Mouse (Mus musculus): ENCODE data around the gene Polr2c. TPM values are rescaled to one million over a fixed set of nuclear protein-coding genes. Genes with fewer than 3 reads are reported as not detected.
"Not testable (repeated sequence)": the region's sequence is repeated elsewhere in the genome, so short reads cannot be mapped to it uniquely, and the experiment has no call there.

Polr2c gene
- polyA plus RNA-seq, 1 experiment from 2014 or later: 118 TPM

DNA sequence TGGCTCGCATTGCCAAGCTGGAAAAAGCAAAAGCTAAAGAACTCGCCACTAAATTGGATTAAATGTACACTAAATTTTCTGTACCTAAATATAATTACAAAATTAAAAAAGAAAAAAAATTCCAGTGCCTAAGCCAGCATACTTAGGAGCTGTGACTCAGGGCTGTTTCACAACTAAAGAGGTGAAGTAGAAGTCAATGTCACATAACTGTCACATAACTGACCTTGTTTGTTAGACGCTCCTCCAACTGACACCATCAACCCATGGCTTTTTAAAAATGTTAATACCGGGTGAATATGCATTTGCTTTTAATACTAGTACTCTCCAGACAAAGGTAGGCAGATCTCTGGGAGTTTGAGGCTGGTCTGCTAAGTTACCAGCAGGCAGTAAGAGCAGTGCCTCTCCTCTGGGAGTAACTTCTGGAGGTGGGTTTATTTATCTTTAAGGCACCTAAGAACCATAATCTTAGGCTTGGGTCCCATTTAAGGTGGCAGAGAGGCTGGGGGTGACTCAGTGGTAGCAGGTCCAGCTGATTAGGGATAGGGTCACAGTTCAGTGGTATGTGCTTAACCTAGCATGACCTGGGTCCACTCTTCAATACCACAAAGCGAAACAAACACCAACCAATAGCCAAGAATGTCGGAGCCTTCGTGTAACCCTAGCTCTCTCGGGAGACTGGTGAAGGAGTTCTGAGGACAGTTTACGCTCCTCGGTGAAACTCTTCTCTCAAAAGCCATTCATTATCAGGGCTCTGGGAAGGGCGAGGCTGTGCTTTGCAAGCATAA, 20.6 kb upstream of the Polr2c start:
- 77% methylated on average over 11 of the region's 11 CpGs for WGBS
- H3K9me3 ChIP-seq (ENCODE audit: control insufficient read depth, low read length): no peaks in the 10 kb centered on the region
- no peak overlapping the region; the same call in 1 of the 2 replicates for H3K4me3 ChIP-seq (ENCODE audit: low read depth, low read length)
- H3K9ac ChIP-seq (replicated peaks; ENCODE audit: low read depth, low read length): peak overlapping the region; percentile 90; the same call in 1 of the 2 replicates
- H3K4me1 ChIP-seq (ENCODE audit: control insufficient read depth, insufficient read depth, low read length): peaks cover 9% of the 10 kb centered on the region
- no peak for ATAC-seq (ENCODE audit: low read depth)
- no peak overlapping the region for H3K27ac ChIP-seq (ENCODE audit: low read depth, low read length)
- H3K27me3 ChIP-seq (ENCODE audit: control insufficient read depth, insufficient read depth, low read length): no peaks in the 10 kb centered on the region
- no peaks in the 10 kb centered on the region; the same call in 1 of the 2 replicates for H3K36me3 ChIP-seq (ENCODE audit: control insufficient read depth, insufficient read depth, low read length)
- peak overlapping the region; percentile 79 for H3K4me2 ChIP-seq (ENCODE audit: low read depth, low read length)

- peak within 1 kb of the TSS; percentile 93 for H3K4me3 ChIP-seq (ENCODE audit: low read depth, low read length)
- peak within 1 kb of the TSS; percentile 94 for H3K27ac ChIP-seq (ENCODE audit: low read depth, low read length)
- H3K4me1 ChIP-seq (ENCODE audit: control insufficient read depth, insufficient read depth, low read length): peaks cover 9% of the 10 kb centered on the region
- H3K9ac ChIP-seq (replicated peaks; ENCODE audit: low read depth, low read length): peak within 1 kb of the TSS; percentile 90
- no peaks in the 10 kb centered on the region for H3K27me3 ChIP-seq (ENCODE audit: control insufficient read depth, insufficient read depth, low read length)
- ATAC-seq (ENCODE audit: low read depth): peak; percentile 98
- H3K4me2 ChIP-seq (ENCODE audit: low read depth, low read length): peak within 1 kb of the TSS; percentile 79
- no peaks in the 10 kb centered on the region for H3K36me3 ChIP-seq (ENCODE audit: control insufficient read depth, insufficient read depth, low read length)
- no peaks in the 10 kb centered on the region for H3K9me3 ChIP-seq (ENCODE audit: control insufficient read depth, low read length)
- under 1% methylated on average over 81 of the region's 82 CpGs for WGBS
These were observed 19.3 kb upstream of the Polr2c start, which contains the start of the genes Coq9 and Ciapin1 for GRCm38 (mm10) chr8:94837662-94838574. Coq9 (plus strand) TSS chr8:94838321. Ciapin1 (minus strand) TSS chr8:94838358.

- Histone ChIP-seq H3K4me2 (ENCODE audit: low read depth, low read length) (peak overlapping the region; percentile 49), H3K27me3 (ENCODE audit: control insufficient read depth, insufficient read depth, low read length) (no peaks in the 10 kb centered on the region), H3K27ac (ENCODE audit: low read depth, low read length) (peak overlapping the region; percentile 94), H3K9ac (replicated peaks; ENCODE audit: low read depth, low read length) (peak overlapping the region; percentile 90), H3K9me3 (ENCODE audit: control insufficient read depth, low read length) (no peaks in the 10 kb centered on the region), H3K4me1 (ENCODE audit: control insufficient read depth, insufficient read depth, low read length) (peaks cover 9% of the 10 kb centered on the region), H3K36me3 (ENCODE audit: control insufficient read depth, insufficient read depth, low read length) (no peaks in the 10 kb centered on the region; the same call in 1 of the 2 replicates), H3K4me3 (ENCODE audit: low read depth, low read length) (peak overlapping the region; percentile 93)
- WGBS: 0% methylated on average over 24 of the region's 24 CpGs
- peak; percentile 64 for ATAC-seq (ENCODE audit: low read depth)
These were observed 18.6 kb upstream of the Polr2c start for GRCm38 (mm10) chr8:94838600-94838999.

- no peak for ATAC-seq (ENCODE audit: low read depth)
- WGBS: 55% methylated on average over 2 of the region's 2 CpGs
- Histone ChIP-seq H3K36me3 (ENCODE audit: control insufficient read depth, insufficient read depth, low read length) (peaks cover 10% of the 10 kb centered on the region), H3K9me3 (ENCODE audit: control insufficient read depth, low read length) (no peaks in the 10 kb centered on the region), H3K4me1 (ENCODE audit: control insufficient read depth, insufficient read depth, low read length) (peaks cover 9% of the 10 kb centered on the region), H3K4me3 (ENCODE audit: low read depth, low read length) (no peak overlapping the region), H3K27ac (ENCODE audit: low read depth, low read length) (no peak overlapping the region), H3K27me3 (ENCODE audit: control insufficient read depth, insufficient read depth, low read length) (no peaks in the 10 kb centered on the region), H3K4me2 (ENCODE audit: low read depth, low read length) (no peak overlapping the region), H3K9ac (replicated peaks; ENCODE audit: low read depth, low read length) (no peak overlapping the region)
These were observed 16.1 kb upstream of the Polr2c start for GRCm38 (mm10) chr8:94841183-94841582.

DNA sequence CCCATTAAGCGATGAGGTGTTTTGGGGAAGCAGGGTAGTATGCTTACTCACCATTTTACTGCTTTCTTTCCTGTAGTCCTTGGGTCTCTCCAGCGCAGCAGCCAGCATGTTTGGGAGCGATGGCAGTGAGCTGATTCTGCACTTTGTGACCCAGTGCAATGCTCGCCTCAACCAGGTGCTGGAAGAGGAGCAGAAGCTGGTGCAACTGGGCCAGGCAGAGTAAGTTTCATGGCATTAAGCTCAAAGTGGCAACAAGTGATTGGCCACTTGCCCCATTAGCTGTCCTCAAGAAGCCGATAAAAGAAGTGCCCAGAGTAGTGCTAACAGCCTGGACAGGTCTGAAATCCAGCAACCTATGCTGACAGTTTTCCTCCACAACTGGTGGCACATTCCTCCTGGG, 7.2 kb upstream of the Polr2c start:
- Histone ChIP-seq H3K27me3 (ENCODE audit: control insufficient read depth, insufficient read depth, low read length) (no peaks in the 10 kb centered on the region), H3K9me3 (ENCODE audit: control insufficient read depth, low read length) (no peaks in the 10 kb centered on the region), H3K4me3 (ENCODE audit: low read depth, low read length) (no peak overlapping the region), H3K4me2 (ENCODE audit: low read depth, low read length) (no peak overlapping the region), H3K27ac (ENCODE audit: low read depth, low read length) (no peak overlapping the region), H3K9ac (replicated peaks; ENCODE audit: low read depth, low read length) (no peak overlapping the region), H3K4me1 (ENCODE audit: control insufficient read depth, insufficient read depth, low read length) (no peaks in the 10 kb centered on the region), H3K36me3 (ENCODE audit: control insufficient read depth, insufficient read depth, low read length) (peaks cover 44% of the 10 kb centered on the region)
- WGBS: 92% methylated on average over 5 of the region's 5 CpGs
- no peak for ATAC-seq (ENCODE audit: low read depth)

DNA sequence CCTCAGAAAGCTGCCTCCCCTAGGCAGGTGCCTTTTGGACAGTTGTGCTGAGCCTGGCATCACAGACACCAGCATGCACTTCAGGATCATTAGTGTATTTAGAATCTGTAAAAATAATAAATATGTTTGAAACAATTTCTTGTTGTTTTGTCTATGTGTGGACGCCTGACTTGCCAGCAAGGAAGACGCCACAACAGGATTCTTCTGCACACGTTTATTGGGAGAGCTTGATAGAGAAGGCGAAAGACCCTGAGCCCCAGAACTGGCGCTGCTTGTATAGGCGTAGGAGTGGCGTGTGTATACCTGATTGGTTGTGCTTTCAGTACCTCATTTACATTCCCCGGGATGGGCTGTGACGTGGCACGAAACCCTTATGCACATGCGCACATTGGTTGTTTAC, 2.5 kb upstream of the Polr2c start:
- not testable (repeated sequence) for H3K27me3 ChIP-seq (ENCODE audit: control insufficient read depth, insufficient read depth, low read length)

DNA sequence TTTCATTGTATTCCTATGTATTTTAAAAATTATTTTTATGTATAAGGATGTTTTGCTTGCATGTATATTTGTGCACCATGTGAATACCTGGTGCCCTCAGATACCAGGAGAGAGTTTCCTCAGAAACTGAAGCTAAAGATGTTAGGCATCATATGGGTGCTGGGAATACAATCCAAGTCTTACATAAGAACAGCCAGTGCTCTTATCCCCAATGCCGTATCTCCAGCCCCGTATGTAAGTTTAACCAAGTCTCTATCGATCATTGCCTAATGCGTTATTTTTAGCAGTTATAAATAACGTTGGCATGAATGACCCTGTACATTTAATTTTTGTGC, 272 bp upstream of the Polr2c start:
- no peak overlapping the region for H3K9ac ChIP-seq (replicated peaks; ENCODE audit: low read depth, low read length)
- H3K27me3 ChIP-seq (ENCODE audit: control insufficient read depth, insufficient read depth, low read length): no peaks in the 10 kb centered on the region
- H3K9me3 ChIP-seq (ENCODE audit: control insufficient read depth, low read length): no peaks in the 10 kb centered on the region
- H3K36me3 ChIP-seq (ENCODE audit: control insufficient read depth, insufficient read depth, low read length): peaks cover 16% of the 10 kb centered on the region; the same call in 1 of the 2 replicates
- H3K4me3 ChIP-seq (ENCODE audit: low read depth, low read length): peak overlapping the region; percentile 97
- no peak overlapping the region for H3K4me2 ChIP-seq (ENCODE audit: low read depth, low read length)
- H3K27ac ChIP-seq (ENCODE audit: low read depth, low read length): no peak overlapping the region
- peaks cover 6% of the 10 kb centered on the region; the same call in 1 of the 2 replicates for H3K4me1 ChIP-seq (ENCODE audit: control insufficient read depth, insufficient read depth, low read length)
- WGBS: 34% methylated on average over 5 of the region's 5 CpGs
- peak; percentile 39 for ATAC-seq (ENCODE audit: low read depth)

More for the DNA sequence above, 2.5 kb upstream of the Polr2c start:
- H3K4me2 ChIP-seq (ENCODE audit: low read depth, low read length); H3K27ac ChIP-seq (ENCODE audit: low read depth, low read length); H3K9ac ChIP-seq (replicated peaks; ENCODE audit: low read depth, low read length); ATAC-seq (ENCODE audit: low read depth); H3K4me3 ChIP-seq (ENCODE audit: low read depth, low read length); H3K9me3 ChIP-seq (ENCODE audit: control insufficient read depth, low read length); H3K4me1 ChIP-seq (ENCODE audit: control insufficient read depth, insufficient read depth, low read length): not testable (repeated sequence)
- WGBS: 90% methylated on average over 11 of the region's 11 CpGs
- H3K36me3 ChIP-seq (ENCODE audit: control insufficient read depth, insufficient read depth, low read length): peaks cover 30% of the 10 kb centered on the region

- 72% methylated on average over 8 of the region's 8 CpGs for WGBS
- ATAC-seq (ENCODE audit: low read depth): no peak
- Histone ChIP-seq H3K4me2 (ENCODE audit: low read depth, low read length) (no peak overlapping the region), H3K27ac (ENCODE audit: low read depth, low read length) (no peak overlapping the region), H3K9me3 (ENCODE audit: control insufficient read depth, low read length) (no peaks in the 10 kb centered on the region), H3K9ac (replicated peaks; ENCODE audit: low read depth, low read length) (no peak overlapping the region), H3K36me3 (ENCODE audit: control insufficient read depth, insufficient read depth, low read length) (peaks cover 39% of the 10 kb centered on the region), H3K4me1 (ENCODE audit: control insufficient read depth, insufficient read depth, low read length) (peaks cover 6% of the 10 kb centered on the region; the same call in 1 of the 2 replicates), H3K27me3 (ENCODE audit: control insufficient read depth, insufficient read depth, low read length) (no peaks in the 10 kb centered on the region), H3K4me3 (ENCODE audit: low read depth, low read length) (no peak overlapping the region)
These were observed 4.2 kb downstream of the Polr2c start for GRCm38 (mm10) chr8:94861352-94861910.

Data from neural tube, embryonic 14.5 days (tissue).